In genomic region chr7:28372251-28373108, GRCm38 (mm10) we compare ENCODE assay signal across 8 mouse cellular contexts. TPM values are rescaled to one million over a fixed set of nuclear protein-coding genes. Genes with fewer than 3 reads are reported as not detected.
A peak's percentile ranks its signal among the peaks of the same experiment; 100 is the strongest.
DNase-seq lines count a peak whose midpoint lies in the region; ATAC-seq and TF ChIP-seq lines count a peak whose summit lies in the region.

Gene Plekhg2, minus strand, starts transcription at chr7:28372599.

- WGBS in embryonic facial prominence, embryonic 13.5 days, result under 1% methylated on average over 64 of the region's 66 CpGs
- WGBS in kidney, adult 2 months, result under 1% methylated on average over 66 of the region's 66 CpGs
- under 1% methylated on average over 59 of the region's 66 CpGs for WGBS in limb, embryonic 12.5 days
- WGBS in midbrain, embryonic 15.5 days, result under 1% methylated on average over 63 of the region's 66 CpGs
- WGBS in spleen, adult 2 months, result under 1% methylated on average over 64 of the region's 66 CpGs

- peak within 1 kb of the TSS; percentile 97 for H3K27ac ChIP-seq in embryonic facial prominence, embryonic 13.5 days
- H3K27ac ChIP-seq in kidney, adult 2 months (ENCODE audit: insufficient read depth, low read depth, low read length), result peak within 1 kb of the TSS; percentile 68
- H3K27ac ChIP-seq in limb, embryonic 12.5 days, result peak within 1 kb of the TSS; percentile 95
- H3K27ac ChIP-seq in midbrain, embryonic 15.5 days, result peak within 1 kb of the TSS; percentile 89
- peak within 1 kb of the TSS; percentile 96 for H3K27ac ChIP-seq in spleen, adult 2 months (ENCODE audit: insufficient read depth, low read length)

- H3K4me1 ChIP-seq in embryonic facial prominence, embryonic 13.5 days, result peaks cover 45% of the 10 kb centered on the region
- peaks cover 5% of the 10 kb centered on the region; the same call in 1 of the 2 replicates for H3K4me1 ChIP-seq in kidney, adult 2 months (ENCODE audit: control insufficient read depth, insufficient read depth, low read length)
- peaks cover 43% of the 10 kb centered on the region for H3K4me1 ChIP-seq in limb, embryonic 12.5 days (replicated peaks)
- peaks cover 41% of the 10 kb centered on the region for H3K4me1 ChIP-seq in midbrain, embryonic 15.5 days
- peaks cover 20% of the 10 kb centered on the region for H3K4me1 ChIP-seq in spleen, adult 2 months (ENCODE audit: control insufficient read depth, insufficient read depth, insufficient read length)

- H3K4me3 ChIP-seq in embryonic facial prominence, embryonic 13.5 days, result peak within 1 kb of the TSS; percentile 78
- peak within 1 kb of the TSS; percentile 54 for H3K4me3 ChIP-seq in kidney, adult 2 months (ENCODE audit: insufficient read depth, low read depth, low read length)
- H3K4me3 ChIP-seq in limb, embryonic 12.5 days (replicated peaks), result peak within 1 kb of the TSS; percentile 84
- peak within 1 kb of the TSS; percentile 84 for H3K4me3 ChIP-seq in midbrain, embryonic 15.5 days
- peak within 1 kb of the TSS; percentile 92 for H3K4me3 ChIP-seq in spleen, adult 2 months (ENCODE audit: extremely low read depth, insufficient read depth, insufficient read length)

- peak within 1 kb of the TSS; percentile 96 for H3K4me2 ChIP-seq in embryonic facial prominence, embryonic 13.5 days
- H3K4me2 ChIP-seq in limb, embryonic 12.5 days, result peak within 1 kb of the TSS; percentile 98
- H3K4me2 ChIP-seq in midbrain, embryonic 15.5 days, result peak within 1 kb of the TSS; percentile 95

- ATAC-seq in embryonic facial prominence, embryonic 13.5 days (ENCODE audit: insufficient number of reproducible peaks, insufficient read depth, low FRiP score, low TSS enrichment, low read depth), result peak; percentile 88
- ATAC-seq in limb, embryonic 12.5 days (ENCODE audit: insufficient number of reproducible peaks, insufficient read depth, low FRiP score, low TSS enrichment, low read depth), result peak; percentile 91
- peak; percentile 88 for ATAC-seq in midbrain, embryonic 15.5 days (replicated peaks)

- no peaks in the 10 kb centered on the region for H3K9me3 ChIP-seq in embryonic facial prominence, embryonic 13.5 days
- H3K9me3 ChIP-seq in limb, embryonic 12.5 days, result no peaks in the 10 kb centered on the region
- no peaks in the 10 kb centered on the region for H3K9me3 ChIP-seq in midbrain, embryonic 15.5 days

- H3K9ac ChIP-seq in embryonic facial prominence, embryonic 13.5 days, result peak within 1 kb of the TSS; percentile 90
- H3K9ac ChIP-seq in limb, embryonic 12.5 days (replicated peaks), result peak within 1 kb of the TSS; percentile 91
- peak within 1 kb of the TSS; percentile 77 for H3K9ac ChIP-seq in midbrain, embryonic 15.5 days

- peak; percentile 99 for DNase-seq in 3134 (ENCODE audit: extremely low read depth, insufficient read length, low spot score)
- DNase-seq in adrenal gland, postnatal 36 days, result peak; percentile 96 to 97
- peak; percentile 99 for DNase-seq in heart, adult 18-20 months
- DNase-seq in kidney, adult 2 months, result peak; percentile 100
- DNase-seq in spleen, adult 2 months (ENCODE audit: low read depth in 1 of 2, low spot score in 2 of 2), result peak; percentile 96 to 98

- peak; percentile 44 for TF ChIP-seq POLR2A in kidney, adult 2 months (IDR thresholded peaks at IDR 0.05; ENCODE audit: low read depth, low read length)
- TF ChIP-seq POLR2A in spleen, adult 2 months (IDR thresholded peaks at IDR 0.05; ENCODE audit: low read depth, low read length), result peak; percentile 53

- H3K36me3 ChIP-seq in embryonic facial prominence, embryonic 13.5 days, result peaks cover 34% of the 10 kb centered on the region
- peaks cover 3% of the 10 kb centered on the region; the same call in 1 of the 2 replicates for H3K36me3 ChIP-seq in kidney, adult 2 months (ENCODE audit: control insufficient read depth, insufficient read depth, low read length)
- H3K36me3 ChIP-seq in limb, embryonic 12.5 days, result peaks cover 32% of the 10 kb centered on the region
- no peaks in the 10 kb centered on the region for H3K36me3 ChIP-seq in midbrain, embryonic 15.5 days (replicated peaks)
- peaks cover 21% of the 10 kb centered on the region for H3K36me3 ChIP-seq in spleen, adult 2 months (ENCODE audit: control insufficient read depth, insufficient read depth, low read length)

- no peaks in the 10 kb centered on the region for H3K27me3 ChIP-seq in embryonic facial prominence, embryonic 13.5 days
- no peaks in the 10 kb centered on the region for H3K27me3 ChIP-seq in kidney, adult 2 months (replicated peaks; ENCODE audit: control insufficient read depth, insufficient read depth, low read length)
- H3K27me3 ChIP-seq in limb, embryonic 12.5 days, result no peaks in the 10 kb centered on the region
- no peaks in the 10 kb centered on the region for H3K27me3 ChIP-seq in midbrain, embryonic 15.5 days (replicated peaks)
- H3K27me3 ChIP-seq in spleen, adult 2 months (ENCODE audit: control insufficient read depth, insufficient read depth, low read length), result no peaks in the 10 kb centered on the region

- TF ChIP-seq CTCF in kidney, adult 2 months (conservative IDR thresholded peaks at IDR 0.05; ENCODE audit: insufficient read depth, insufficient read length, low read depth, low read length), result peak; percentile 34; the same call in 1 of the 2 replicates
- peak; percentile 57 for TF ChIP-seq CTCF in spleen, adult 2 months (IDR thresholded peaks at IDR 0.05; ENCODE audit: extremely low read depth, insufficient read depth, insufficient read length, insufficient replicate concordance)

RNA-seq across cellular contexts. Expression of gene Plekhg2, which starts in this region (rescaled TPM):
- total RNA-seq in adrenal gland, postnatal 36 days (2021), result 10 to 100 TPM; 19.0 to 27.2 TPM
- 102 and 109 TPM in 2 replicates for polyA plus RNA-seq in embryonic facial prominence, embryonic 13.5 days (2015; fragmentation: Nextera tagmentation; extraction: Ambion mirVana)
- 10 to 100 TPM; 11.3 to 13.4 TPM for total RNA-seq in heart, adult 18-20 months (2021)
- 13.5 and 14.6 TPM in 2 replicates for polyA plus RNA-seq in kidney, adult 2 months (2012; rRNA removed)
- polyA plus RNA-seq in limb, embryonic 12.5 days (2016; fragmentation: Nextera tagmentation; extraction: Ambion mirVana), result 96.9 and 106 TPM in 2 replicates
- 28.8 and 32.5 TPM in 2 replicates for polyA plus RNA-seq in midbrain, embryonic 15.5 days (2015; fragmentation: Nextera tagmentation; extraction: Ambion mirVana)
- 64.0 and 66.4 TPM in 2 replicates for polyA plus RNA-seq in spleen, adult 2 months (2012; rRNA removed)

Comparison
In these comparisons a context has a peak if more than half of its experiments do, and no peak if none do; other contexts are left out.
1. Peak in every context shown above with its lines: DNase-seq, ATAC-seq, H3K4me3 ChIP-seq and H3K27ac ChIP-seq.